Mouse (Mus musculus): ENCODE results near the gene Rnf40.

Gene Rnf40

DNA sequence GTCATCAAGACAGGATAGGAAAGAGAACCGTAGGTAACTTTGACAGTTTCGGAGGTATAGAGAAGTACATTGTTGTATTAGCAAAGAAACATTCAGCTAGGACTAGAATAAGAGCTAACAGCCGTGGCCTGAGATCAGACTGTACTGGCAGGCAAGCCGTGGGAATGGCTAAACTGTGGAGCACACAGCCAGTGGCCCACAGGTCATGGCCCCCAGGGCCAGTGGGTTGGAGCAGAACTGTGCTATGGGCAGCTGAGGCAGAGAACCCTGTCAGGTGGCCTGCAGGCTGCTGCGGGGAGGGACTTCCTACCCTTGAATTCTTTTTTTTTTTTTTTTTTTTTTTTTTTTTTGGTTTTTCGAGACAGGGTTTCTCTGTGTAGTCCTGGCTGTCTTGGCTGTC, 60.6 kb downstream of the Rnf40 start:
- no peak for DNase-seq (ENCODE audit: low spot score in 2 of 2)

GRCm38 (mm10) chr7:127651624-127652023, 63.1 kb downstream of the Rnf40 start:
- no peak for DNase-seq (ENCODE audit: low spot score in 2 of 2)

DNA sequence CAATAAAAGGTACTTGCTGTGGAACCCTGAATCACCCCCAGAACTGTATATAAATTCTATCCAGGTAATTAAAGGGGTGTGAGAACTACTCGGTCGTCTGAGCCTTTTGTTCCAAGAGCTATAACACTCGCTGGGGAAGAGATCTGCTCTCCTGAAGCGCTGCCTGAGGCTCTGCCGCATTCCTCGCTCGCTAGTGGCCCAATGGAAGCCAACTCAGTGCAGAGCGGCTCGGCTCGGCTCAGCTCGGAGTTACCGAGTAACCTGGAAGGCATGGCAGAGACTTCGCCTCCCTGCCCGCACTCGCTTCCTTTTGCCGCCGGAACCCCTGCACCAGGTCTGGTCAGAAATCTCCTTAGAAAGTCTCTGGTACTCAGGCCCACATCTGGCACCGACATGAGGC, 63.5 kb downstream of the Rnf40 start:
- no peak for DNase-seq (ENCODE audit: low spot score in 2 of 2)

DNA sequence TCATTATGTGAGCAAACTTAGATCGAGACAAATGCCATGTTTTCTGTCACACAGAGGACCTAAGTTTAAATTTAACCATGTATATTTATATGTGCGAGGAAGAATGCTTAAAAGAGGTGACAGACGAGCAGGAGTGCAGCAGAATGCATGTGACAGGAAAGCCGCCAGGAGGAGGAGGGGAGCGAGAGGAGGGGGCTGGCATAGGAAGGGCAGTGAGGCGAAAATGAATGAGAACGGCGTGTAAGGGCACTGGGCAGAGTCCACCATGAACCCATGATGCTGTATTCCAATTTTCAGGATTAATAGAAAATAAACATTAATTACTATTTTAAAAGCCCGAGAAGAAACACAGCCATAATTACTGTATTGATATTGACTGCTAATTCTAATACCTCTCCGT, 65.8 kb downstream of the Rnf40 start:
- no peak for DNase-seq (ENCODE audit: low spot score in 2 of 2)

Data from frontal cortex, postnatal 14 days (tissue).